Mouse (Mus musculus) thymus, adult 2 months (tissue): ENCODE measurements around the gene Pafah1b3.

Source experiments
- CTCF ChIP-seq: fragments of 200-500 bp; IDR thresholded peaks from 2 replicates; pipeline ENCODE4 v1.5.1; 2012; ENCODE audit warnings: mild to moderate bottlenecking, control low read depth, low read length, moderate library complexity, borderline replicate concordance; ENCODE audit not compliant: control insufficient read depth, poor library complexity, insufficient read depth; ENCODE audit errors: extremely low read depth
- POLR2A ChIP-seq: fragments of 200-500 bp; IDR thresholded peaks from 2 replicates; pipeline ENCODE4 v1.6.1; 2012; ENCODE audit warnings: mild to moderate bottlenecking, low read length, control low read depth, moderate library complexity; ENCODE audit not compliant: control insufficient read depth, poor library complexity, insufficient read depth; ENCODE audit errors: extremely low read depth

GRCm38 (mm10) chr7:25313325-25313724 lies 15.5 kb upstream of the Pafah1b3 start:
- no peak for TF ChIP-seq CTCF
- TF ChIP-seq POLR2A = no peak
